Mouse (Mus musculus): Measurements from ENCODE around the gene Mum1l1.

Mum1l1 gene

DNA sequence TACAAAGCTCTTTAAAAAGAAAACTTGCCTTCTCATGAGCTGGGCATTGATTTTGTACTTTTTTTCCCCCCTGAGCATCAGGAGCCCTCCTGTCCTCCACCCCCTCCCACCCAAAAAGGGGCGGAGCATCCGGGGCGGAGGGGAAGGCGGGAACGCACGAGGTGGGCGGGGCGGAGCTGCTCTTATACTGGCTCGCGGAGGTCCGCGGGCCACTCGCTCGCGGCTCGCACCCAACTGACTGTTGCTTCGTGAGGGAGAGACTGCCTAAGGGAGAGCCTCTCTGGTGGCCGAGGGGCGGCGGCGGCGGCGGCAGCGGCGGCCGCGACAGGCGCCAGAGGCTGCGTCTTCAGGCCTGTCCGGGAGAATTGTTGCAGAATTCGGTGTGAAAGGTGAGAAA is at the start of gene Mum1l1:
TSS of gene Mum1l1 (plus strand) at position 214 of the 397 bp plus-strand sequence.
- TF ChIP-seq GATA4 (IDR thresholded peaks at IDR 0.05; ENCODE audit: insufficient replicate concordance, low read length), result no peak

DNA sequence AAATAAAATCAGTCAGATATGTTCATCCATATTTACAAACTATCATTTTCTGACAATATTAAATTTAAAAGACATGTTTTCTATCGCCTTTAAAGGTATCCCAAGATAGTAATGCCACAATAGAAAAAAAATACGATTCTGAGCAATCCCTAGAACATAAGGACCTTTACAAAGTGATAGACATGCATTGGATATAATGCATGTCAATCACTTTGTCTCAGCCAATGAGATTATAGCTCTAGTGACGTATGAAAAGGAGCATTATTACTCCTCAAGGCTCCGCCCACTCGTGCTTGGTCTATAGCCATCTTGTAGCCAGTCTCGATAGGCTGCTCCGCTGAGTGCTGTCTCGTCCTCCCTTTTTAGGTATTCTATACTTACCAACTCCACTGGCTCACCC is 30.9 kb upstream of the Mum1l1 start, which contains the start of gene 4933428M09Rik:
TSS of gene 4933428M09Rik (plus strand) at position 301 of the 400 bp plus-strand sequence.
- TF ChIP-seq GATA4 (IDR thresholded peaks at IDR 0.05; ENCODE audit: insufficient replicate concordance, low read length), result no peak

DNA sequence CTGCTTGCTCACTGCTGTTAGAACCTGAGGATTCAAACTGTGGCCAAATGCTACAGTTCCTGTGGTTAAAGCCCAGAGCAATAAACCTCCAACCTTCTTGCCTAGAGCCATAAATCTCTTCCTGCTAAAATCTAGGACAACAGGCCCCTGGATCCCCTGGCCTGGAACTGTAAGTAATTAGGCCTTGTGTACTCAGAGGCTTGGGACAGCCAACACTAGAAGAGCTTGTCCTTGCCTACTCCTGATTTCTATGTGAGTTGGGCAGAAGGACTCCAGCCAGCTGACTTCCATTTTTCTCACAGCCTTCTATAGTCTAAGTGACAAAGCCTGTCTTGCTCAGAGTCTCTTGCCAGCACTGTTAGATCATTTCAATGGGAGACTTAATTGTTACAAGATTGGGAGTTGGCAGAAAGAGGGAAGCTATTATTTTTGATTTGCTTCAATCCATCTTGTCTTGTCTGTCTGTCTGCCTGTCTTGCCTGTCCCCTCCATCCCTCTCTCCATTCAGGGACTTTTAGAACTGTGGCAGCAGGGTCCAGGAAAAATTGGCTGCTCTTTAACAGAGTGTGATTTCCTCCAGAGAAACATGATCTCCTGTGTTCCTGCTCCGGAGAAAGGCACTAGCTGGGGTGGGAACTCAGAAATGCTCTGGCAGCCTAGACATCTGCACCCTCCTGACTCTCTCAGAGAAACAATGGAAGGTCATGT is 15.1 kb upstream of the Mum1l1 start:
- TF ChIP-seq GATA4 (IDR thresholded peaks at IDR 0.05; ENCODE audit: insufficient replicate concordance, low read length), result no peak

DNA sequence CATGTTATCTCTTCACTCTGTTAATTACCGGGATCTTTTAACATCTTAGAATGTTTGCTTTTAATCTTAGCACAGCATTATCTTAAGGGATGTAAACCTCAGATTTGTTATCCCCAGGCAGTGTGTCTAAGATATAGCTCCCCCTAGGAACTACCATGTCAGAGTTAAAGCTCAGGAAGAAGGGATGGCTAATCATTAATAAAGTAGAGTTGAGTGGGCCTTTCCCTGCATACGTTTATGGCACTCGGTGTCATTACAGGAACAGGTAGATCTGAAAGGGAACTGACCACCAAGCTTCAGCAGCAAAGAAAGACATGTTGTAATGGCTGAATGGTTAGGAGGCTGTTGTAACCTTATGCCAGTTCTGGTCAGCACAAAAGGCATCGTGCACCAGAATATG is 4.9 kb downstream of the Mum1l1 start:
- no peak for TF ChIP-seq GATA4 (IDR thresholded peaks at IDR 0.05; ENCODE audit: insufficient replicate concordance, low read length)

DNA sequence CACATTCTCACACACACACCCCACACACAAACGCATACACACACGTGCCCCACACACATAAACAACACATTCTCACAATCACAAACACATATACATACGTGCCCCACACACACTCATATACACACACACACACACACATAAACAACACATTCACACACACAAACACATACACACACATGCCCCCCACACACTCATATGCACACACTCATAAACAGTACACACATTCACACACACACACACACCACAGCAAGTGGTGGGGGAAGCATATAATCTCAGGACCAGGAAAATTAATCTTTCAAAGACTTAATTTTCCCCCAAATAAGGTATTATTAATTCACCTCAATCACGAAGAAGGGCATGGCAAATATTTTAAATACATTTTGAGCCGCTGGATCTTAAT is 6.6 kb downstream of the Mum1l1 start:
- no peak for TF ChIP-seq GATA4 (IDR thresholded peaks at IDR 0.05; ENCODE audit: insufficient replicate concordance, low read length)

DNA sequence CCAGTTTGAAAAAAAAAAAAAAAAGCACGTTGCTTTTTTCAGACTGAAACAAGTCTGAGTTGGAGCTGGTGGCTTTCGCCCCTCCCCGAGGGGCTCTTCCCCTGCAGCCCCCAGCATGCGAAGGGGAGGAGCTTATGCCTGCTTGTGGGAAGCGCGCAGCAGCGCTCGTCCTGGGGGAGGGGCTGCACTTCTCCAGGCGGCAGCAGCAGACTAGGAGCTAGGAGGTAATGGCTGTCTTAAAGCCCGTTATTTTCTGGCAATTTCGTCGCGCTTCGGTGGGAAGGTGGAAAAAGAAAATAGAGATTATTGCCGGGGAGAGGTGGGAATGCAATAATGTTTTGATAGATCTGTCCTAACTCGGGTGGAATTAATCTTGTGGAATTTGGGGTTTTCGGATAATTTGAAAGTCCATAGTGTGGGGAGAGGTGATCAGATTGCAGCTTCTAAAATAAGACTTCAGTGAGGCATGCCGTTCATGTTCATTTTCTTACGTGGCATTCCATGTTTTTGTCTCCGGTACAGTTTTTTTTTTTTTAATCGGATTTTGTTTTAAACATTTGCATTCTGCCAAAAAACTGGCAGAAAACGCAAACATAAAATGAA is 7.2 kb downstream of the Mum1l1 start:
- TF ChIP-seq GATA4 (IDR thresholded peaks at IDR 0.05; ENCODE audit: insufficient replicate concordance, low read length), result no peak

DNA sequence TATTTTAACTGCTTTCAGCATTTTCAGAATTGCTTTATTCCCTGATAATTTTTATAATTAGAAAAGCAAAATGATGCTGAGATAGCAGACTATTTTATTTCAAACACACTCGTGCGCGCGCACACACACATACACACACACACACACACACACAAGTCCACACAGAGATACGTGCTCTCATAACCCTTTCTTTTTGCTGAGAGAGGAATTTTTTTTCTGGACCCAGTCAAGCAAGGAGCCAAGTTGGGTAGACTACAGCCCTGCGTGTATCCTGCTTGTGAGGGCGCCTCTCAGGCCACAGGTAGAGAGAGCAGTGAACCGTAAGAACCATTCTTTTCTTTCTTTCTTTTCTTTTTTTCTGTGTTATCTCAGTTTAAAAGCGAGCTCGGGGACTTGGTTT is 7.9 kb downstream of the Mum1l1 start:
- no peak for TF ChIP-seq GATA4 (IDR thresholded peaks at IDR 0.05; ENCODE audit: insufficient replicate concordance, low read length)

DNA sequence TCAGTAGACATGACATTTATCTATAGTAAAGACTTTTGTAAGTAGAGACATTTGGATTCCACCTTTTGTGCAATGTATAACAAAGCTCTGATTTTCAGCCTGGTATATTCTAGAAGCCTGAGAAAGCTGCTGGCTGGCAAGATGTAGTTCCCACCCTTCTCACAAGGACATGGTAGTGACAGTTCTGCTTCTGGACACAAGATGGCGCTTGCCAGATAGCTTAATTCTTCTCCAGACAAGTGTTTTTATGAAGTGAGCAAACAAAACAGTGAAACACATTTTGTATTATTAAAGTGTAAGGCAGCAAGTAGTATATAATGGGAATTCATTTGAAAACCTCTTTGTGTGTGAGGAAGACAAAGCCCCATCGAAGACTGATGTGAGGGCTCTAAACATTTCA is 9.2 kb downstream of the Mum1l1 start:
- TF ChIP-seq GATA4 (IDR thresholded peaks at IDR 0.05; ENCODE audit: insufficient replicate concordance, low read length), result no peak

DNA sequence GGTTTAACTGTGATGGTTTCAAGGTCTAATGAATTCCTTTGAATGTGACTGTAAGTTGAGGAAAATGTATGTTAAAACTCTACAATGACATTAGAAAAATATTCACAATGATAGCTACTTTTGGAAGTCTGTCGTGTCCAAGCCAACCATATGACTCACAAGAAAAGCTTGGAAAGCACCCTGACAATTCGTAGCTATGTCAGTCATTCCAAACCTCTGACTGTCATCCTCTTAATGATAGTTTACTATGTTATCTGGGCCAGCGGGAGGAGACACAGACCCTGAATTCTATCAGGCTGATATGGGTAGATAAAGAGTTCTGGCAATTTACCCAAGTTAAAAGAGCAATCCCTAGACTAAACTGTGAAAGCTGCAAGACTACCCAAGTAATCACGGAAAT is 11.0 kb downstream of the Mum1l1 start:
- no peak for TF ChIP-seq GATA4 (IDR thresholded peaks at IDR 0.05; ENCODE audit: insufficient replicate concordance, low read length)

DNA sequence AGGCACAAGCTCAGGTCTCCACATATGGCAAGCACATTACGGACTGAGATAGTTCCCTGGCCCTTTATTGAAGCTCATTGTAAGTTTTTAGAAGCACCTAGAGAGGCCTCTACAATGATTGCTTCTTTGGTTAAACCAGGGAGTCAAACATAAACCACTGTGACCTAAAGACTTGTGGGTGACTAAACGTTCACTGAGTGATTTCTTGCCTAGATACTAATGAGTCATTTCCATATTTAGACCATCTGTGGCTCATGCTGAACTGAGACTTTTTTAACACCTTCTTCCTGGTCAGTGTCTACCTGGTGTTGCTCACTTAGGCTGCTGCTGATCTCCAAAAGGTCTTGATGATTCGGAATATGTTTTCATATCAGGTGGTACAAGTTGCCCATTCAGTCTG is 12.1 kb downstream of the Mum1l1 start:
- TF ChIP-seq GATA4 (IDR thresholded peaks at IDR 0.05; ENCODE audit: insufficient replicate concordance, low read length), result no peak

DNA sequence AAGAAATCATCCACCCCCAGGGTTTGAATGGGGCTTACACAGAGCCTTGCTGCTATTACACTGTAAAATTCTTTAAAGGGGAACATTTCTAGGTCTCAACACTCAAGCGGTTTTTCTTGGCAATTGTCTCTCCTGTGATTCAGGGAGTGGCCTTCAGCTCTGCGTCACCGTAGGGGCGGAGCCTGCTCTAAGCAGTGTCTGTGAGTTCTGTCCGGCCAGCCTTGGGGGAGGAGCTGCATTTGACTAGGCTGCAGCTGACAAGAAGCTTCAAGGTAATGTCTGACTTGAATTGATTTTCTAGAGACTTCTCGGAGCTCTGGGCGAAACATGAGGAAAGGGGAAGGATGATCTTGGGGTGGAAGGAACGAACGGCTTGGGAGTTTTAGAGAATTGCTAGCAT is 21.3 kb downstream of the Mum1l1 start:
- no peak for TF ChIP-seq GATA4 (IDR thresholded peaks at IDR 0.05; ENCODE audit: insufficient replicate concordance, low read length)

DNA sequence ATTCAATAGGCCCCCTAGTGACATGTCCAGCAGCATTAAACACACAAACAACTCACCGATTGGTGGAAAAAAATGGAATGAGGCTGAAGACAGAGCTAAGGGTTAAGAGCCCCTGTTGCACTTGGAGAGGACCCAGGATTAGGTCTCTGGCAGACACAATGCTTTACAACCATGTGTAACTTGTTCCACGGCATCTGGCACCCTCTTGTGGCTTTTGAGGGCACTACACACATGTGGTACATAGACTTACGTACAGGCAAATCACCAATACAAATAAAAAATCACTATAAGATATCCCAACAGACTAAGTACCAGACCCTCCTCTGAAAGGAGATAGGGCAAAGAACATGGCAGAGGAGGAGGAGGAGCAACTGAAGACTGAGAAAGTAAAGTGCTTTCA is 37.5 kb downstream of the Mum1l1 start:
- TF ChIP-seq GATA4 (IDR thresholded peaks at IDR 0.05; ENCODE audit: insufficient replicate concordance, low read length), result no peak

DNA sequence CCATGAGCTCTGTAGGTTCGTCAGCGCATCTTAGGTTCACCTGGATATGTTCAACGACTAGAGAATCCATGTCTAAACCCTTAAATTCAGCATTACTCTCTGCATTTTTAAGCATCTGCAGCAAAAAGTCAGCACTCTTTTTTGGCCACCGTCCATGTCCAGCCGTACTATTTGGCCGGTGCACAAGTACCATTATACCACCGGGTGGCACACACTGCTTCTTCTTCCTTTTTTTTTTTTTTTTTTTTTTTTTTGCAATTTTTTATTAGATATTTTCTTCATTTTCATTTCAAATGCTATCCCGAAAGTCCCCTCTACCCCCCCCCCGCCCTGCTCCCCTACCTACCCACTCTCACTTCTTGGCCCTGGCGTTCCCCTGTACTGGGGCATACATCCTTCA is 47.2 kb downstream of the Mum1l1 start:
- no peak for TF ChIP-seq GATA4 (IDR thresholded peaks at IDR 0.05; ENCODE audit: insufficient replicate concordance, low read length)

DNA sequence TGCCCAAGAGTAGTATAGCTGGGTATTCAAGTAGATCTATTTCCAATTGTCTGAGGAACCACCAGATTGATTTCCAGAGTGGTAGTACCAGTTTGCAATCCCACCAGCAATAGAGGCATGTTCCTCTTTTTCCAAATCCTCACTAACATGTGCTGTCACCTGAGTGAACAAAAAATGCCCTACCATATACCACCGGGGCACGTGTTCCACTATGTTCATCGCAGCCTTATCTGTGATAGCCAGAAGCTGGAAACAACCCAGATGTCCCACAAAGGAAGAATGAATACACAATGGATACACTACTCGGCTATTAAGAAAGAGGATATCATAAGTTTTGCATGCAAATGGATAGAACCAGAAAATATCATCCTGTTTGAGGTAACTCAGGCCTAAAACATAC is 72.1 kb downstream of the Mum1l1 start:
- no peak for TF ChIP-seq GATA4 (IDR thresholded peaks at IDR 0.05; ENCODE audit: insufficient replicate concordance, low read length)

Measured in liver, adult (tissue).